9 mouse cellular contexts compared by ENCODE assay signal in genomic region chr6:128399421-128400185, GRCm38 (mm10). TPM values are rescaled to one million over a fixed set of nuclear protein-coding genes. Genes with fewer than 3 reads are reported as not detected.
DNase-seq lines count a peak whose midpoint lies in the region; ATAC-seq and TF ChIP-seq lines count a peak whose summit lies in the region.
"Had no signal": no experiment of that assay in that cellular context is flagged by ENCODE, and none has a peak within 500 bp of the region (broad histone marks: within the 10 kb centered on the region; RNA-seq: fewer than 3 reads in every experiment).

No protein-coding gene starts in this region.

- H3K4me1 ChIP-seq in hindbrain, embryonic 11.5 days (replicated peaks; ENCODE audit: control insufficient read depth, insufficient read depth, low read length), result no peaks in the 10 kb centered on the region
- H3K4me1 ChIP-seq in midbrain, embryonic 13.5 days (replicated peaks), result peaks cover 20% of the 10 kb centered on the region
- H3K4me1 ChIP-seq in stomach, postnatal 0 days (replicated peaks; ENCODE audit: control insufficient read depth, insufficient read depth), result peaks cover 3% of the 10 kb centered on the region; the same call in 1 of the 2 replicates
- no peaks in the 10 kb centered on the region for H3K4me1 ChIP-seq in thymus, adult 2 months (replicated peaks; ENCODE audit: control insufficient read depth, insufficient read depth, low read length)

- H3K36me3 ChIP-seq in hindbrain, embryonic 11.5 days (ENCODE audit: control insufficient read depth, insufficient read depth, low read length), result no peaks in the 10 kb centered on the region
- 0 out of 2 replicates have a peak, but pooled peaks cover 2% of the 10 kb centered on the region for H3K36me3 ChIP-seq in midbrain, embryonic 13.5 days
- H3K36me3 ChIP-seq in stomach, postnatal 0 days (ENCODE audit: control insufficient read depth, insufficient read depth, low read length), result no peaks in the 10 kb centered on the region
- no peaks in the 10 kb centered on the region for H3K36me3 ChIP-seq in thymus, adult 2 months (ENCODE audit: control insufficient read depth, insufficient read depth, low read length)

- no peak overlapping the region for H3K4me3 ChIP-seq in hindbrain, embryonic 11.5 days (ENCODE audit: low read depth, low read length)
- H3K4me3 ChIP-seq in midbrain, embryonic 13.5 days (replicated peaks), result peak overlapping the region; percentile 26
- peak overlapping the region; percentile 14 for H3K4me3 ChIP-seq in stomach, postnatal 0 days (ENCODE audit: low read depth, low read length)
- H3K4me3 ChIP-seq in thymus, adult 2 months (ENCODE audit: control insufficient read depth, insufficient read depth, low read length), result no peak overlapping the region

- no peak overlapping the region for H3K27ac ChIP-seq in hindbrain, embryonic 11.5 days (ENCODE audit: low read depth, low read length)
- H3K27ac ChIP-seq in midbrain, embryonic 13.5 days, result peak overlapping the region; percentile 65
- H3K27ac ChIP-seq in stomach, postnatal 0 days (replicated peaks), result no peak overlapping the region
- H3K27ac ChIP-seq in thymus, adult 2 months (ENCODE audit: control insufficient read depth, insufficient read depth, low read length), result no peak overlapping the region

- peak overlapping the region; percentile 12; the same call in 1 of the 2 replicates for H3K4me2 ChIP-seq in hindbrain, embryonic 11.5 days (replicated peaks; ENCODE audit: low read depth, low read length)
- H3K4me2 ChIP-seq in midbrain, embryonic 13.5 days (replicated peaks), result peak overlapping the region; percentile 43
- H3K4me2 ChIP-seq in stomach, postnatal 0 days (replicated peaks; ENCODE audit: low read depth), result peak overlapping the region; percentile 51

- intact Hi-C loops in left cerebral cortex, postnatal 10 days (cut with DNase I), result no loop called here

- TF ChIP-seq POLR2A in thymus, adult 2 months (IDR thresholded peaks at IDR 0.05; ENCODE audit: control insufficient read depth, extremely low read depth, insufficient read depth, low read length, poor library complexity), result no peak

- TF ChIP-seq CTCF in stomach, postnatal 0 days (IDR thresholded peaks at IDR 0.05; ENCODE audit: low read depth), result no peak
- TF ChIP-seq CTCF in thymus, adult 2 months (IDR thresholded peaks at IDR 0.05; ENCODE audit: borderline replicate concordance, control insufficient read depth, extremely low read depth, insufficient read depth, low read length, poor library complexity), result no peak

- TF ChIP-seq EP300 in stomach, postnatal 0 days (optimal IDR thresholded peaks at IDR 0.05), result no peak

- DNase-seq in left cerebral cortex, adult 18-20 months (ENCODE audit: low spot score in 2 of 2), result peak; percentile 42 to 48
- no peak for DNase-seq in left cerebral cortex, adult 11 months (ENCODE audit: low spot score)
- DNase-seq in embryo, embryonic 11 days, result peak; percentile 44
- peak; percentile 18 for DNase-seq in hindbrain, embryonic 11.5 days (ENCODE audit: low spot score)
- DNase-seq in left cerebral cortex, postnatal 10 days (ENCODE audit: extremely low spot score in 1 of 2, low spot score in 2 of 2), result peak; percentile 35 to 65
- DNase-seq in stomach, postnatal 0 days (ENCODE audit: low spot score), result peak; percentile 34
- no peak for DNase-seq in thymus, adult 2 months

- H3K27me3 ChIP-seq in hindbrain, embryonic 11.5 days (ENCODE audit: control insufficient read depth, insufficient read depth, low read length), result no peaks in the 10 kb centered on the region
- H3K27me3 ChIP-seq in midbrain, embryonic 13.5 days, result no peaks in the 10 kb centered on the region
- H3K27me3 ChIP-seq in stomach, postnatal 0 days (ENCODE audit: control insufficient read depth, insufficient read depth, low read length), result no peaks in the 10 kb centered on the region
- no peaks in the 10 kb centered on the region for H3K27me3 ChIP-seq in thymus, adult 2 months (ENCODE audit: control insufficient read depth, insufficient read depth, low read length)

- WGBS in hindbrain, embryonic 11.5 days, result 46% methylated on average over 20 of the region's 21 CpGs
- 32% methylated on average over 17 of the region's 21 CpGs for WGBS in midbrain, embryonic 13.5 days
- WGBS in stomach, postnatal 0 days, result 20% methylated on average over 21 of the region's 21 CpGs
- WGBS in thymus, adult 2 months, result 84% methylated on average over 21 of the region's 21 CpGs

- H3K9me3 ChIP-seq in hindbrain, embryonic 11.5 days (ENCODE audit: control insufficient read depth, low read length), result no peaks in the 10 kb centered on the region
- no peaks in the 10 kb centered on the region for H3K9me3 ChIP-seq in midbrain, embryonic 13.5 days
- H3K9me3 ChIP-seq in stomach, postnatal 0 days (ENCODE audit: control insufficient read depth, low read length), result no peaks in the 10 kb centered on the region

- H3K9ac ChIP-seq in hindbrain, embryonic 11.5 days (ENCODE audit: low read depth, low read length), result no peak overlapping the region
- H3K9ac ChIP-seq in midbrain, embryonic 13.5 days (replicated peaks), result peak overlapping the region; percentile 52
- peak overlapping the region; percentile 43; the same call in 1 of the 2 replicates for H3K9ac ChIP-seq in stomach, postnatal 0 days (ENCODE audit: low read length)

- ATAC-seq in hindbrain, embryonic 11.5 days (ENCODE audit: low FRiP score), result peak; percentile 63
- ATAC-seq in midbrain, embryonic 13.5 days, result peak; percentile 91
- ATAC-seq in stomach, postnatal 0 days (ENCODE audit: low FRiP score, low TSS enrichment), result peak; percentile 53; the same call in 1 of the 2 replicates

RNA-seq across cellular contexts. Expression of gene Nrip2, which starts 0.5 kb away (rescaled TPM):
- 10 to 100 TPM; 10.5 to 11.7 TPM for total RNA-seq in left cerebral cortex, adult 18-20 months (2021)
- polyA plus RNA-seq in hindbrain, embryonic 11.5 days (2014; fragmentation: Nextera tagmentation; extraction: Ambion mirVana), result 2.4 and 3.1 TPM in 2 replicates
- 1 to 10 TPM; 5.3 to 5.8 TPM for total RNA-seq in left cerebral cortex, postnatal 10 days (2021)
- polyA plus RNA-seq in midbrain, embryonic 13.5 days (2015; fragmentation: Nextera tagmentation; extraction: Ambion mirVana), result 7.7 and 7.8 TPM in 2 replicates
- 2.2 and 3.4 TPM in 2 replicates for polyA plus RNA-seq in stomach, postnatal 0 days (2015; fragmentation: Nextera tagmentation; extraction: Ambion mirVana)
- polyA plus RNA-seq in thymus, adult 2 months (2012; rRNA removed), result 0.59 TPM in 2 replicates

RNA-seq across cellular contexts. Expression of gene Gm44596, which starts 24.3 kb away (rescaled TPM):
- total RNA-seq in left cerebral cortex, adult 18-20 months (2021), result not detected
- polyA plus RNA-seq in hindbrain, embryonic 11.5 days (2014; fragmentation: Nextera tagmentation; extraction: Ambion mirVana), result not detected in 2 replicates
- not detected for total RNA-seq in left cerebral cortex, postnatal 10 days (2021)
- not detected in 2 replicates for polyA plus RNA-seq in midbrain, embryonic 13.5 days (2015; fragmentation: Nextera tagmentation; extraction: Ambion mirVana)
- not detected in 2 replicates for polyA plus RNA-seq in stomach, postnatal 0 days (2015; fragmentation: Nextera tagmentation; extraction: Ambion mirVana)
- polyA plus RNA-seq in thymus, adult 2 months (2012; rRNA removed), result not detected in 2 replicates
- total RNA-seq: heart, postnatal 36 days had no signal

RNA-seq across cellular contexts. Expression of gene Tex52, which starts 24.3 kb away (rescaled TPM):
- total RNA-seq in left cerebral cortex, adult 18-20 months (2021), result 1 to 10 TPM in 1 of 2 experiments, under 1 TPM in 1; 0.68 to 1.3 TPM
- 0.40 and 0.42 TPM in 2 replicates for polyA plus RNA-seq in hindbrain, embryonic 11.5 days (2014; fragmentation: Nextera tagmentation; extraction: Ambion mirVana)
- total RNA-seq in left cerebral cortex, postnatal 10 days (2021), result not detected
- polyA plus RNA-seq in midbrain, embryonic 13.5 days (2015; fragmentation: Nextera tagmentation; extraction: Ambion mirVana), result 0.44 and 0.63 TPM in 2 replicates
- 0.10 and 0.18 TPM in 2 replicates for polyA plus RNA-seq in stomach, postnatal 0 days (2015; fragmentation: Nextera tagmentation; extraction: Ambion mirVana)
- polyA plus RNA-seq in thymus, adult 2 months (2012; rRNA removed), result 0.92 and 1.2 TPM in 2 replicates
- total RNA-seq: heart, postnatal 36 days had no signal

RNA-seq across cellular contexts. Expression of gene Itfg2, which starts 25.1 kb away (rescaled TPM):
- total RNA-seq in left cerebral cortex, adult 18-20 months (2021), result 10 to 100 TPM; 24.1 to 25.0 TPM
- polyA plus RNA-seq in hindbrain, embryonic 11.5 days (2014; fragmentation: Nextera tagmentation; extraction: Ambion mirVana), result 28.4 and 32.2 TPM in 2 replicates
- 10 to 100 TPM; 21.6 to 30.8 TPM for total RNA-seq in left cerebral cortex, postnatal 10 days (2021)
- 43.6 and 48.7 TPM in 2 replicates for polyA plus RNA-seq in midbrain, embryonic 13.5 days (2015; fragmentation: Nextera tagmentation; extraction: Ambion mirVana)
- 13.6 and 14.8 TPM in 2 replicates for polyA plus RNA-seq in stomach, postnatal 0 days (2015; fragmentation: Nextera tagmentation; extraction: Ambion mirVana)
- polyA plus RNA-seq in thymus, adult 2 months (2012; rRNA removed), result 55.6 and 56.4 TPM in 2 replicates

RNA-seq across cellular contexts. Expression of gene Foxm1, which starts 36.8 kb away (rescaled TPM):
- 1 to 10 TPM; 1.1 to 1.2 TPM for total RNA-seq in left cerebral cortex, adult 18-20 months (2021)
- 39.6 and 46.1 TPM in 2 replicates for polyA plus RNA-seq in hindbrain, embryonic 11.5 days (2014; fragmentation: Nextera tagmentation; extraction: Ambion mirVana)
- total RNA-seq in left cerebral cortex, postnatal 10 days (2021), result 1 to 10 TPM; 4.5 to 4.8 TPM
- polyA plus RNA-seq in midbrain, embryonic 13.5 days (2015; fragmentation: Nextera tagmentation; extraction: Ambion mirVana), result 17.8 and 19.7 TPM in 2 replicates
- polyA plus RNA-seq in stomach, postnatal 0 days (2015; fragmentation: Nextera tagmentation; extraction: Ambion mirVana), result 5.4 and 5.7 TPM in 2 replicates
- 115 and 149 TPM in 2 replicates for polyA plus RNA-seq in thymus, adult 2 months (2012; rRNA removed)

Comparison
In these comparisons a context has a peak if more than half of its experiments do, and no peak if none do; other contexts are left out.
1. DNase-seq: peak in left cerebral cortex, adult 18-20 months (2 of 2), embryo, embryonic 11 days (single experiment), hindbrain, embryonic 11.5 days (single experiment), left cerebral cortex, postnatal 10 days (2 of 2) and stomach, postnatal 0 days (single experiment); none in left cerebral cortex, adult 11 months (single experiment) and thymus, adult 2 months (single experiment).
2. H3K4me3 ChIP-seq: peak in midbrain, embryonic 13.5 days (single experiment) and stomach, postnatal 0 days (single experiment); none in hindbrain, embryonic 11.5 days (single experiment) and thymus, adult 2 months (single experiment).
3. Peak in every context shown above with its lines, with median percentiles within 50 percentile points of each other: ATAC-seq and H3K4me2 ChIP-seq.